Mouse (Mus musculus): ENCODE results near the gene Rcc2. TPM values are rescaled to one million over a fixed set of nuclear protein-coding genes. Genes with fewer than 3 reads are reported as not detected.

Gene Rcc2
- polyA plus RNA-seq, 1 experiment from 2014 or later, result 7.7 TPM

DNA sequence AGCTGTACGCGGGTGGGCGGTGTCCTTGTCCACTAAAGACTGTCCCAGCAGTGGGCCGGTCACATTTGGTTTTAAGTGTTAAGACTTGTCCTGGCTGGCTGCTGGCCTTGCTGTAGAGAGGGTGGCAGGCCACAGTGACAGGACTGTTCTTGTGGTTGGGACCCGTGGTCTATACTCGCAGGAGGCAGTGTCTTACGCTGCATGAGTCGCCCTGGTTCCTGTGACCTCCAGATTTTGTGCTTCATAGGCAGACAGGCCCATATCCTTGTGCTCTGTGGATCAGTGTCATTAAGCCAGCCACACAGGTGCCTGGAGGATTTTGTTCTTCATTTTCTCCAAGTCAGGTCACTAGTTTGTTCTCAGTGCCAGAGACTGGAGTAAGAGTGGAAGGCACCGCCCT is 18.1 kb downstream of the Rcc2 start:
- H3K36me3 ChIP-seq (ENCODE audit: control insufficient read depth, insufficient read depth, low read length), result peaks cover 53% of the 10 kb centered on the region
- no peaks in the 10 kb centered on the region for H3K27me3 ChIP-seq (replicated peaks; ENCODE audit: control insufficient read depth, insufficient read depth, low read length)
- no peak overlapping the region for H3K9ac ChIP-seq (ENCODE audit: low read depth, low read length)
- peaks cover 10% of the 10 kb centered on the region for H3K4me1 ChIP-seq (ENCODE audit: control insufficient read depth, insufficient read depth, low read depth, low read length)
- no peak for ATAC-seq
- H3K4me2 ChIP-seq (ENCODE audit: low read length), result no peak overlapping the region
- WGBS, result 95% methylated on average over 9 of the region's 9 CpGs
- no peak overlapping the region for H3K4me3 ChIP-seq (ENCODE audit: low read length)
- H3K27ac ChIP-seq (ENCODE audit: low read depth, low read length), result no peak overlapping the region
- H3K9me3 ChIP-seq (ENCODE audit: control insufficient read depth, low read length), result no peaks in the 10 kb centered on the region

DNA sequence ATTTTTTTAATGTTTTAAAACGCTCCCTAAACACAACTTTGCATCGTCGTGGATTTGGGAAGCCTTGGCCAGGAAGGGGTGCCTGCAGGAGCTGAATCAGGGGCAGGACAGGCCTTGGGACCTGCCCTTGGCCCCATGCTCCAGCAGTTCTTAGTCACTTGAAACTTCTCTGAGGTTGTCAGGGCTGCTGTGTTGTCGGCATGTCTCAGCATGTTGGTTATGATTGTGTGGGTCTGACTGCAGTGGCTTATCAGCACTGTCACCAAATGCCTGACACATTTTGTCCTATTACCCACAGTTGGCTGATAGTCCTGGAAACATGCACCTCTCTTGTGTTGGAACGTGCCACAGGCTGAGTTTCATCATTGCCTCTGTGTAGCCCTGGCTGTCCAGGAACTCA is 19.8 kb downstream of the Rcc2 start:
- 91% methylated on average over 5 of the region's 5 CpGs for WGBS
- H3K9me3 ChIP-seq (ENCODE audit: control insufficient read depth, low read length), result no peaks in the 10 kb centered on the region
- no peaks in the 10 kb centered on the region for H3K4me1 ChIP-seq (ENCODE audit: control insufficient read depth, insufficient read depth, low read depth, low read length)
- no peak overlapping the region for H3K27ac ChIP-seq (ENCODE audit: low read depth, low read length)
- no peaks in the 10 kb centered on the region for H3K27me3 ChIP-seq (replicated peaks; ENCODE audit: control insufficient read depth, insufficient read depth, low read length)
- H3K36me3 ChIP-seq (ENCODE audit: control insufficient read depth, insufficient read depth, low read length), result peaks cover 47% of the 10 kb centered on the region
- H3K9ac ChIP-seq (ENCODE audit: low read depth, low read length), result no peak overlapping the region
- ATAC-seq, result no peak
- H3K4me3 ChIP-seq (ENCODE audit: low read length), result no peak overlapping the region
- H3K4me2 ChIP-seq (ENCODE audit: low read length), result no peak overlapping the region

DNA sequence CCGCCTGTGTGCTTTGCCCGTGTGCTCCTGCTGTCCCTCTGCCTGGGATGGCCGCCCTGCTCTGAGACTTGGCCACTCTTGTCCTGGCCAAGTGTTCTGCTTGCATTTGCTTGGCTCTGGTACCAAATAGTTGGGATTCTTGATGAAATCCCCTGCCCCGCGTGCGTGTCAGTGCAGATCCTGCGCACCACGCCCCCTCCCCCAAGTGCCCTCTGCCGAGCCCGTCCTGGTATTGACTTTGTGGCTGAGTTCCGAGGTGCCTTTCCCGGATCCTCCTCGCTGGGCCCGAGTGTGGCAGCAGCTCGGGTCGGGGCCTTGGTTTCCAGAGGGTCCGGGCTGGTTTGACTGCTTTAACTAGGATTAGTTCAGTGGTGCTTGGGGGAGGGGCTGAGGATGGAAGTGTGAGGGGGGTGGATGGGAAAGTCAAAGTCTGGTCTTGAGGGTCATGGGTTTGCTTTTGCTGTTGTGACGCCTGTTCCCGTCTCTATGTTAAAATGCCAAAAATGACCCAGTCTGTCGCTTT is 21.7 kb downstream of the Rcc2 start:
- Histone ChIP-seq H3K9me3 (ENCODE audit: control insufficient read depth, low read length) (no peaks in the 10 kb centered on the region), H3K9ac (ENCODE audit: low read depth, low read length) (no peak overlapping the region), H3K4me1 (ENCODE audit: control insufficient read depth, insufficient read depth, low read depth, low read length) (no peaks in the 10 kb centered on the region), H3K27ac (ENCODE audit: low read depth, low read length) (no peak overlapping the region), H3K4me2 (ENCODE audit: low read length) (no peak overlapping the region), H3K4me3 (ENCODE audit: low read length) (no peak overlapping the region), H3K27me3 (replicated peaks; ENCODE audit: control insufficient read depth, insufficient read depth, low read length) (no peaks in the 10 kb centered on the region), H3K36me3 (ENCODE audit: control insufficient read depth, insufficient read depth, low read length) (peaks cover 31% of the 10 kb centered on the region)
- 83% methylated on average over 17 of the region's 20 CpGs for WGBS
- ATAC-seq, result no peak

DNA sequence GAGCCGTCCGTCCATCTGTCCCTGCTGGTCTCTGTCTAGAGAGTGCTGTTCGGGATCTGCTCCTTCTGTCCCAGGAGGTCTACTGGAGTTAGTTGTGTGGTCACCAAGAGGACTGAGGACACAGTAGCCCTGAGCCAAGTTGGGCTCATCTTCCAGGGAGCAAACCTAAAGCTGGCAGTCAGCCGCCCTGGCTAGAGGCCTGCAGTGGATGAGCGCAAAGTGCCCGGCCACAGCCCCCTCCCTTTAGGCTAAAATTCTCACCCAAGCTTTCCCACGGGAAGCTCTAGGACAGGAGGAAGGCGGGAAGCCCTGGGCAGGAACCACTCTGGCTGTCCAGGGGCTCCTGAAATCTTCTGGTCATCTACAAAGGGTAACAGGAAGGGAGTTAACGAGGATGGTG is 22.4 kb downstream of the Rcc2 start:
- Histone ChIP-seq H3K27me3 (replicated peaks; ENCODE audit: control insufficient read depth, insufficient read depth, low read length) (no peaks in the 10 kb centered on the region), H3K36me3 (ENCODE audit: control insufficient read depth, insufficient read depth, low read length) (peaks cover 27% of the 10 kb centered on the region), H3K9ac (ENCODE audit: low read depth, low read length) (no peak overlapping the region), H3K27ac (ENCODE audit: low read depth, low read length) (no peak overlapping the region), H3K4me3 (ENCODE audit: low read length) (no peak overlapping the region), H3K4me2 (ENCODE audit: low read length) (no peak overlapping the region), H3K9me3 (ENCODE audit: control insufficient read depth, low read length) (no peaks in the 10 kb centered on the region), H3K4me1 (ENCODE audit: control insufficient read depth, insufficient read depth, low read depth, low read length) (no peaks in the 10 kb centered on the region)
- 74% methylated on average over 9 of the region's 9 CpGs for WGBS
- 0 out of 2 replicates have a peak, but pooled peaks have one; percentile 15 for ATAC-seq

DNA sequence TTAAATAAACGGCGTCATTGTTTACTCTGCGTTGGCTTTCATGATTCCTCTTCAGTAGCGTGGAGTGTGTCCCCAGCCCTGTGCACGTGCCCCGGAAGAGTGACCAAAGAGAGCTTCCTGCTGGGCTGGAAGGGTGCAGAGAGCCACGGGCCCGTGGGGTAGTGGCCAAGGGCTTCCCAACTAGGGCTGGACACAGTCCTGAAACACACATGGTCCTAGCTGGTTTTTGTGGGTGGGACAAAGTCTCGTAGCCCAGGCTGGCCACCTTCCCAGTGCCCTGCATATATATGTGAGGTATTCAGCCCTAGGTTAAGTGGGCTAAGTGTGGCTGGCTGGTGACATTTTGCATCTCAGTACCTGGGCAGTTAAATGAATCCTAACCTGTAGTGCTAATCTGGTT is 22.9 kb downstream of the Rcc2 start:
- peaks cover 23% of the 10 kb centered on the region for H3K36me3 ChIP-seq (ENCODE audit: control insufficient read depth, insufficient read depth, low read length)

DNA sequence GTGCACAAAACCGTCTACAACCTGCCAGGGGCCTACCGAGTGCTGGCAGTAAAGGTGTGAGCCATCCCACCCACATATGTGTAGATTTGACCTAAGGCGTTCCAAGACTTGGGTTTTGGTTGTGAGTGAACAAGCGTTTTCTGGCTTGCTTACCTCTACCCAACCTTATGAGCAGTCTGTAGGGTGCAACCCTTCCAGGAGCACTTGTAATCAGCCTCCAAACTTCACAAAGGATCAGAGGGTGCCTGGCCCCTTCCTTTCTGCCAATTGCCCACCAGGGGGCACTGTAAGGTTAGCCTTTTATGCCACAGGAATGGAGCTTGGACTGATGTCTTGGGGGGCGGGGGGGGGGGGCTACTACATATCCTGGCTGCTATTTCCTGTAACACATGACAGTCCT is 23.5 kb downstream of the Rcc2 start:
- H3K27ac ChIP-seq (ENCODE audit: low read depth, low read length), result no peak overlapping the region
- WGBS, result 53% methylated on average over 5 of the region's 5 CpGs
- 0 out of 2 replicates have a peak, but pooled peaks have one; percentile 25 for ATAC-seq
- H3K4me1 ChIP-seq (ENCODE audit: control insufficient read depth, insufficient read depth, low read depth, low read length), result no peaks in the 10 kb centered on the region
- no peaks in the 10 kb centered on the region for H3K27me3 ChIP-seq (replicated peaks; ENCODE audit: control insufficient read depth, insufficient read depth, low read length)
- no peak overlapping the region for H3K9ac ChIP-seq (ENCODE audit: low read depth, low read length)
- H3K36me3 ChIP-seq (ENCODE audit: control insufficient read depth, insufficient read depth, low read length), result peaks cover 19% of the 10 kb centered on the region
- H3K4me2 ChIP-seq (ENCODE audit: low read length), result no peak overlapping the region
- H3K9me3 ChIP-seq (ENCODE audit: control insufficient read depth, low read length), result no peaks in the 10 kb centered on the region
- no peak overlapping the region for H3K4me3 ChIP-seq (ENCODE audit: low read length)

More for the DNA sequence above, 22.9 kb downstream of the Rcc2 start:
- Histone ChIP-seq H3K27ac (ENCODE audit: low read depth, low read length) (no peak overlapping the region), H3K4me3 (ENCODE audit: low read length) (no peak overlapping the region), H3K4me2 (ENCODE audit: low read length) (no peak overlapping the region), H3K4me1 (ENCODE audit: control insufficient read depth, insufficient read depth, low read depth, low read length) (no peaks in the 10 kb centered on the region), H3K9me3 (ENCODE audit: control insufficient read depth, low read length) (no peaks in the 10 kb centered on the region), H3K9ac (ENCODE audit: low read depth, low read length) (no peak overlapping the region), H3K27me3 (replicated peaks; ENCODE audit: control insufficient read depth, insufficient read depth, low read length) (no peaks in the 10 kb centered on the region)
- ATAC-seq, result no peak; the same call in 1 of the 2 replicates
- 84% methylated on average over 9 of the region's 9 CpGs for WGBS

DNA sequence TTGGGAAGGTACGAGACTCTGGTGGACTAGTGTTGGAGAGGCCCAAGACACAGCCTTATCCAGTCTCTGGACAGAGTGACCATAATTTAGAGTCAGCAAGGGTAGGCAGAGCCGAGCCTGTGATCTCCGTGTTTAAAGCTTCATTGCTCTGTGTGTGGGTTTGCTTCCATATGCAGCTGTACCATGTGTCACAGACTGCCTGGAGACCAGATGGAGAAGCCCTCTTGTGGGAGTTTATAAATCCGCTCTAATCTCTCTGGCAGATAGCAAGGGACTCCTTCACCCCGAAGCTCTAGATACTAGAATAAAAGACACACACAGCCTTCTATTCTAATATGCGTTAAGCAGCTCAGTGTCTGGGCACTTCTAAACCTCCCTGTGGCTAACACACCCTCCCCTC is 24.4 kb downstream of the Rcc2 start:
- 59% methylated on average over 6 of the region's 6 CpGs for WGBS
- Histone ChIP-seq H3K4me1 (ENCODE audit: control insufficient read depth, insufficient read depth, low read depth, low read length) (no peaks in the 10 kb centered on the region), H3K27ac (ENCODE audit: low read depth, low read length) (0 out of 2 replicates have a peak overlapping the region, but pooled peaks have one; percentile 30), H3K4me3 (ENCODE audit: low read length) (no peak overlapping the region), H3K36me3 (ENCODE audit: control insufficient read depth, insufficient read depth, low read length) (peaks cover 14% of the 10 kb centered on the region), H3K27me3 (replicated peaks; ENCODE audit: control insufficient read depth, insufficient read depth, low read length) (no peaks in the 10 kb centered on the region), H3K9me3 (ENCODE audit: control insufficient read depth, low read length) (no peaks in the 10 kb centered on the region), H3K4me2 (ENCODE audit: low read length) (no peak overlapping the region), H3K9ac (ENCODE audit: low read depth, low read length) (no peak overlapping the region)
- peak; percentile 65; the same call in 1 of the 2 replicates for ATAC-seq

DNA sequence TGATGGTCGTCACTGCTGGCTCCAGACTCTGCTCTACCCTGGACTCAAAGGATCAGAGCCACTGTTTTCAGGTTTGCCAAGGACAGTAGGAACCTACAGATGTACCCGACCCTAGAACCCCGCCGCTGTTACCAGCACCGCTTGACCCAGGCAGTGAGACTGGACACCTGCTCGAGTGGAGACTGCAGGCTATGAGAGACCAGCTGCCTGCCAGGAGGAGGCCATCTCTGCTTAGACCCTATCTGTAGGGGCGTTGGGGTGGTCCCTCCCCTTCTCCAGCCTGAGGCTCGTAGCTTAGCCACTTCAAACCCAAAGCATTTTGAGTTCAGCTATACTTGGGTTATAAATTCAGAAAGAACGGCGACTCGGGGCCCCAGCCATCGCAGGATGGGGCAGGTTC is 26.6 kb downstream of the Rcc2 start:
- no peaks in the 10 kb centered on the region for H3K36me3 ChIP-seq (ENCODE audit: control insufficient read depth, insufficient read depth, low read length)
- WGBS, result 93% methylated on average over 12 of the region's 12 CpGs
- H3K27ac ChIP-seq (ENCODE audit: low read depth, low read length), result no peak overlapping the region
- H3K4me2 ChIP-seq (ENCODE audit: low read length), result no peak overlapping the region
- H3K4me1 ChIP-seq (ENCODE audit: control insufficient read depth, insufficient read depth, low read depth, low read length), result no peaks in the 10 kb centered on the region
- no peaks in the 10 kb centered on the region for H3K9me3 ChIP-seq (ENCODE audit: control insufficient read depth, low read length)
- H3K27me3 ChIP-seq (replicated peaks; ENCODE audit: control insufficient read depth, insufficient read depth, low read length), result no peaks in the 10 kb centered on the region
- H3K4me3 ChIP-seq (ENCODE audit: low read length), result no peak overlapping the region
- no peak for ATAC-seq
- no peak overlapping the region for H3K9ac ChIP-seq (ENCODE audit: low read depth, low read length)

DNA sequence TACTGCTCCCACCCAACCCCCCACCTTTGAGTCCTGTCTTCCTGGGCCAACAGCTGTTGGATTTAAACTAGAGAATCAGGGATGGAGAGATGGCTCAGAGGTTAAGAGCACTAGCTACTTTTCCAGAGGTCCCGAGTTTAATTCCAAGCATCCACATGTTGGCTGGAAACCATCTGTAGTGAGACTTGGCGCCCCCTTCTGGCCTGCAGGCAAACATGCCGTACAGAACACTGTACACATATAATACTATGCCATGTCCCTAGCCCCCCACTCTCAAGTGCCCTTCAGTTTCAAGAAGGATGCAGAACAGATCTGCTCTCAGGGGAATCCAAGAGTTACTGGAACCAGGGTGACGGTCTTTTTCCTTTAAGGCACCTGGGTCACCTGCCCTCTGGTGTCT is 31.3 kb downstream of the Rcc2 start:
- no peaks in the 10 kb centered on the region for H3K36me3 ChIP-seq (ENCODE audit: control insufficient read depth, insufficient read depth, low read length)
- no peak overlapping the region for H3K4me2 ChIP-seq (ENCODE audit: low read length)
- WGBS, result 82% methylated on average over 4 of the region's 4 CpGs
- H3K9ac ChIP-seq (ENCODE audit: low read depth, low read length), result no peak overlapping the region
- H3K27me3 ChIP-seq (replicated peaks; ENCODE audit: control insufficient read depth, insufficient read depth, low read length), result no peaks in the 10 kb centered on the region
- no peak for ATAC-seq
- no peak overlapping the region for H3K27ac ChIP-seq (ENCODE audit: low read depth, low read length)
- no peaks in the 10 kb centered on the region for H3K4me1 ChIP-seq (ENCODE audit: control insufficient read depth, insufficient read depth, low read depth, low read length)
- H3K9me3 ChIP-seq (ENCODE audit: control insufficient read depth, low read length), result no peaks in the 10 kb centered on the region
- H3K4me3 ChIP-seq (ENCODE audit: low read length), result no peak overlapping the region

DNA sequence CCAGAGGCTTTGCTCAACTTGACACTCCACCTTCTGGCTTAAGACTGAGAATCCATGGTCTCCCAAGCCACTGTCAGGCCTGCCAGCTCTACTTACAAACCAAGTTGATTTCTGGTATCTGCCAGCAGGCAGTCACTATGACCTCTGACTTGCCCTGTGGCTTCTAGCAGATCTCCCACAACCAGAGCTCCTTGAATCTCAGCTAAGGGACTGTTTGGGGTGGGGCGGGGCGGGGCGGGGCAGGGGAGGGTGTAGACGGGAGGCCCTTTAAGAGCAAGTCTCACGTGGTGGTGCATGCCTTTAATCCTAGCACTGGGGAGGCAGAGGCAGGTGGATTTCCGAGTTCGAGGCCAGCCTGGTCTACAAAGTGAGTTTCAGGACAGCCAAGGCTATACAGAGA is 32.5 kb downstream of the Rcc2 start:
- H3K9ac ChIP-seq (ENCODE audit: low read depth, low read length), result no peak overlapping the region
- no peak for ATAC-seq
- H3K27me3 ChIP-seq (replicated peaks; ENCODE audit: control insufficient read depth, insufficient read depth, low read length), result no peaks in the 10 kb centered on the region
- no peak overlapping the region for H3K27ac ChIP-seq (ENCODE audit: low read depth, low read length)
- no peaks in the 10 kb centered on the region for H3K36me3 ChIP-seq (ENCODE audit: control insufficient read depth, insufficient read depth, low read length)
- no peaks in the 10 kb centered on the region for H3K9me3 ChIP-seq (ENCODE audit: control insufficient read depth, low read length)
- H3K4me2 ChIP-seq (ENCODE audit: low read length), result no peak overlapping the region
- H3K4me3 ChIP-seq (ENCODE audit: low read length), result no peak overlapping the region
- H3K4me1 ChIP-seq (ENCODE audit: control insufficient read depth, insufficient read depth, low read depth, low read length), result no peaks in the 10 kb centered on the region
- WGBS, result 76% methylated on average over 7 of the region's 7 CpGs
